Mouse (Mus musculus): ENCODE data around the gene B3galt2.

DNA sequence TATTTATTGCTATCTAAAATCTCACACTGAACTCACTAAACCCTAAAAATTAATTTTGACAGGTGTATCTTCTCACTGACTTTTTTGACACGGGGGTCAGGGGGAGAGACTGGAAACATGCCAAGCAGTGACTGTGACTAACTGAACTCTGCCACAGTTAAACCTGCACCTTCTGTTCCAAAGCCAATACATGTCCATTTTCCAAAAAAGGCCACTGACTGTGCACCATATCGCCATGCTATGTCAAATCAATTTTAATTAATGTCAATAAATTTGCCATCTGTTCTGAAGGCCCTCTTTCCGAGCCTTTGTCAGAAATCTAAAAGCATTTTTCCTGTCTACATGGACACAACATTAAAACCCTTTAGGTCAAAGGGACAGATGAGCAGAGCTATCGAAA lies 4.9 kb downstream of the B3galt2 start:
- TF ChIP-seq POLR2A (IDR thresholded peaks at IDR 0.05; ENCODE audit: low read depth, low read length) = no peak
- TF ChIP-seq CTCF (IDR thresholded peaks at IDR 0.05; ENCODE audit: borderline replicate concordance, insufficient read depth, low read length) = no peak

All from embryonic fibroblast, embryonic 13.5 days (primary cell).